Mouse (Mus musculus) hindbrain, embryonic 14.5 days (tissue): ENCODE data around the gene Slc15a2. TPM values are rescaled to one million over a fixed set of nuclear protein-coding genes. Genes with fewer than 3 reads are reported as not detected.

Source experiments
- ATAC-seq: fragments of 200-750 bp; cut with Nextera tagmentation; 2 replicates; pipeline ENCODE4 v1.8.0; 2017; ENCODE audit warnings: moderate number of reproducible peaks, mild to moderate bottlenecking, moderate TSS enrichment, moderate library complexity; ENCODE audit not compliant: low FRiP score
- DNase-seq: peaks from one replicate; pipeline ENCODE4 v3.0.0-alpha.2; 2015; ENCODE audit warnings: low spot score
- H3K27ac ChIP-seq: fragments of 300-500 bp; sonication (generic); 2 replicates; pipeline ENCODE4 v1.5.1; 2014; ENCODE audit warnings: mild to moderate bottlenecking, moderate library complexity
- H3K27me3 ChIP-seq: fragments of 300-500 bp; sonication (generic); 2 replicates; pipeline ENCODE4 v1.6.1; 2014; ENCODE audit warnings: mild to moderate bottlenecking, low read length, mixed read lengths; ENCODE audit not compliant: control insufficient read depth, insufficient read depth
- H3K36me3 ChIP-seq: fragments of 300-500 bp; sonication (generic); replicated peaks from 2 replicates; pipeline ENCODE4 v1.6.1; 2014; ENCODE audit not compliant: control insufficient read depth, insufficient read depth
- H3K4me1 ChIP-seq: fragments of 300-500 bp; sonication (generic); replicated peaks from 2 replicates; pipeline ENCODE4 v1.6.1; 2014; ENCODE audit warnings: antibody characterized with exemption, low read length, mixed read lengths; ENCODE audit not compliant: control insufficient read depth, insufficient read depth
- H3K4me2 ChIP-seq: fragments of 300-500 bp; sonication (generic); replicated peaks from 2 replicates; pipeline ENCODE4 v1.6.1; 2014; ENCODE audit warnings: mild to moderate bottlenecking, moderate library complexity
- H3K4me3 ChIP-seq: fragments of 300-500 bp; sonication (generic); replicated peaks from 2 replicates; pipeline ENCODE4 v1.5.1; 2014; ENCODE audit warnings: mild to moderate bottlenecking, low read length
- H3K9ac ChIP-seq: fragments of 300-500 bp; sonication (generic); 2 replicates; pipeline ENCODE4 v1.6.1; 2014
- H3K9me3 ChIP-seq: fragments of 300-500 bp; sonication (generic); 2 replicates; pipeline ENCODE4 v1.6.1; 2016; ENCODE audit warnings: low read length; ENCODE audit not compliant: control insufficient read depth
- WGBS: fragments of 180-500 bp; shearing (Covaris S2); extraction: QIAGEN DNeasy Blood & Tissue Kit; methylation state at CpG from one replicate; pipeline ENCODE4 v1.1.7; 2014; 5-methylcytosine and 5-hydroxymethylcytosine counted together
- polyA plus RNA-seq: library from polyadenylated mRNA; unstranded; fragments of >200 nt; fragmentation: Nextera tagmentation; extraction: Ambion mirVana; gene quantifications from 2 replicates; pipeline ENCODE4 v1.2.1, GENCODE M21; 2014

Slc15a2 gene
- polyA plus RNA-seq, result 14.9 and 16.3 TPM in 2 replicates

DNA sequence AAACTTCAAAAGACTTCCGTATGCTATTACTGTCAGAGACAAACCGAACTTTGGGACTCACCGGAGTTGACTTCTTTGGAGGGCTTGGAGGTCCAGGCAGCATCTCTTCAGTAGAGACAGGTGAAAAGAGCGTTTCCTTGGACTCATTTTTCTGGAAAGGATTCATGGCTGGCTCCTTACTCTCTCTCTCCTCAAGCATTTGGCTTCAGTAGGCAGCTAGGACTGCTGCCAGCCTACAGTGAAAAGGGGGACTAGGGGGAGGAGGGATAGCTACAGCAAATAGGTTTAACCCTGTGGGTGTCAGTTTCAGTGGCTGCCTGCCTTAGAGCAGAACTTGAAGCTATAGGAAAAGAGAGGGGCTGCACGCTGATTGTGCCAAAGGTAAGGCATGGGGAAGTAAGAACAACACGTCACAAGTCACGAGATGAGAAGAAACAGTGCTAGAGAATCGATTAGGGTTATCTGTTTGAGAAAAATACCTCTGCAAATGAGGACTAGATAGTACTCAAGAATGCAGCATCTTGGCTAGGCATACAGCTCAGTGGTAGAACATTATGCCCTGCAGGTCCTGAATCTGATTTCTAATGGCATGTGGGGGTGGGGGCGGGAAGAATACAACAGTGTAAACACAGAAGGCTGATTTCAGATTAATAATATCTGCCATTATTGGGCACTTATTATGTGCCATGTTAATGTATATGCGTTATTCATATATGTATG is at the start of gene Slc15a2:
Slc15a2 (minus strand) TSS at position 369 of the 720 bp plus-strand sequence.
- Histone ChIP-seq H3K4me2 (peak within 1 kb of the TSS; percentile 18), H3K9me3 (no peaks in the 10 kb centered on the region), H3K4me3 (peak within 1 kb of the TSS; percentile 19), H3K27me3 (no peaks in the 10 kb centered on the region), H3K27ac (peak within 1 kb of the TSS; percentile 47; the same call in 1 of the 2 replicates), H3K9ac (no peak within 1 kb of the TSS), H3K36me3 (no peaks in the 10 kb centered on the region), H3K4me1 (no peaks in the 10 kb centered on the region)
- ATAC-seq (peak; percentile 81), DNase-seq (peak; percentile 53)
- WGBS, result 73% methylated on average over 10 of the region's 10 CpGs

DNA sequence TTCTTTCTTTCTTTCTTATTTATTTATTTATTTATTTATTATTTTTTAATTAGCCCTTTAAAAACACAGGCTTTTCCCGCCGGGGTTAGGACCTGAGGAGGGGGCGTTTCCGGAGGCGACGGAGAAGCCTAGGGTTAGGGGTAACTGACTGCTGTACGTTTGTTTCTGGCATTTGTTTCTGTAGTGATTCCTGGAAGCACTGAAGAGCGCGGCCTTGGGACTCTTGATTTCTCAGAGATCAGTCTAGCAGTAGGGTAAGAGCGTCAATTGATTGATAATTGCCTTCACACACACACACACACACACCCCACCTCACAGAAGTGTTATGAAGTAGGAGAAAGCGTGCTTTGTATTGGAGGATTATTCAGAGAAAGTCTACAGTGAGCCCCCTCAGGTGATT is 44.1 kb upstream of the Slc15a2 start:
- no peaks in the 10 kb centered on the region for H3K9me3 ChIP-seq
- no peak for ATAC-seq
- peaks cover 15% of the 10 kb centered on the region; the same call in 1 of the 2 replicates for H3K4me1 ChIP-seq
- H3K4me3 ChIP-seq, result peak overlapping the region; percentile 91
- peaks cover 9% of the 10 kb centered on the region for H3K36me3 ChIP-seq
- peak overlapping the region; percentile 80 for H3K4me2 ChIP-seq
- DNase-seq, result peak; percentile 38
- WGBS, result 4% methylated on average over 11 of the region's 11 CpGs
- peaks cover 3% of the 10 kb centered on the region; the same call in 1 of the 2 replicates for H3K27me3 ChIP-seq
- H3K9ac ChIP-seq, result peak overlapping the region; percentile 90
- H3K27ac ChIP-seq, result peak overlapping the region; percentile 71; the same call in 1 of the 2 replicates

DNA sequence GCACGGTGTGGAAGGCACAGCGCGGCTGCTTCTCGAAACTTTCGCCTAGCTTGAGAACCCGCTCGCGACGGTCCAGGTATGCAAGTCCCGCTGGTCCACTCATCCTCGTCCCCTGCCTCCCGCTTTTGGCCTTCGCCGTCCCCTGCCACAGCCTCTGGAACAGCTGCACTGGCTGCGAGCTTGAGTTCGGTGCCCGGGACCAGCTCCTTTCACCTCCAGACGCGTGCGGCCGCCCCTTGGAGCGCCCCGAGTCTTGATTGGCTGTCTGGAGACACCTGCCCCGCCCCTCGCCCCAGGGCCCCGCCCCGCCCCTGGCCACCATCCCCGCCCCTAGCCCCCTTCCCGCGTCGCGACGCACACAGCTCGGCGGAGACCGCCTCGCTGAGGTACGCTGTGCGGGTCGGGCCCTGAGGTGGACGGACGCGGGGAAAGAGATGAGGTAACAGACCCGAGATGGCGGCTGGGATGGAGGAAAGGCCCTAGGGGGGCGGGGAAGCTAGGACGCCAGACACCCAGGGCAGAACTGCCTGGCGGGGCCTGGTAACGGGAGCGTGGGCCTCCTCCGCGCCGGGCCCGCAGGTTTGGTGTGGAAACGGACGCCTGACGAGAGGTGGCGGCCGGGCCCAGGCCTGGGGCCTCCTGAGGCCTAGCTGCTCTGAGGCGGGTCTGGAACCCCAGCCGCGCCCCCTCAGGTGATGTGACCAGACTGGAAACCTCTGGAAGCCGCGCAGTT is 43.5 kb upstream of the Slc15a2 start, which contains the start of gene Iqcb1:
Iqcb1 (plus strand) TSS at position 332 of the 733 bp plus-strand sequence.
- WGBS, result under 1% methylated on average over 64 of the region's 64 CpGs
- H3K4me1 ChIP-seq, result peaks cover 15% of the 10 kb centered on the region; the same call in 1 of the 2 replicates
- ATAC-seq, result peak; percentile 99

DNA sequence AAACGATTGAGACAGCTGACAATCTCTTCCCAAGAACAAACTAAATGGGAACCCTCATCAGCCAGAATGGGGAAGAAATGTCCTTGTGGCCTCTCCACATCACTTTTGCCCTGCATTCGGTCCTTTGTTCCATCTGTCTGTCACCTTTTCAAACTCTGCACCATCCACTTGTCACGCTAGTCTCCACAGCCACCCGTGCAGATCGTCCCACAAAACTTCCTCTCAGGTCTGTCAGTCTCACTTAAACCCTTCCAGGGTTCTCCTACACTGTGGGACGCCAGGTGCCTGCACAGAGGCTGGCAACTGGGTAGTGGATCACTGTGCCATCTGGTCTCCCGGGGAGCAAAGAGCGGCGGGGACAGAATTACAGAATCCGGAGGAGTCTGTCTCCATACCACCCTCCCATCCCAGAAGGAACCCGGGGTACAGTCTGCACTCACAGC is 42.9 kb upstream of the Slc15a2 start:
- Histone ChIP-seq H3K4me3 (peak overlapping the region; percentile 91), H3K4me1 (peaks cover 15% of the 10 kb centered on the region; the same call in 1 of the 2 replicates), H3K9me3 (no peaks in the 10 kb centered on the region), H3K27me3 (peaks cover 3% of the 10 kb centered on the region; the same call in 1 of the 2 replicates), H3K36me3 (peaks cover 9% of the 10 kb centered on the region; the same call in 1 of the 2 replicates), H3K9ac (peak overlapping the region; percentile 90), H3K4me2 (peak overlapping the region; percentile 80), H3K27ac (no peak overlapping the region)
- DNase-seq (no peak), ATAC-seq (no peak)
- 5% methylated on average over 11 of the region's 11 CpGs for WGBS

More for the DNA sequence above, 43.5 kb upstream of the Slc15a2 start, which contains the start of gene Iqcb1:
- peak; percentile 78 for DNase-seq
- no peaks in the 10 kb centered on the region for H3K9me3 ChIP-seq
- H3K4me3 ChIP-seq, result peak within 1 kb of the TSS; percentile 91
- peaks cover 9% of the 10 kb centered on the region; the same call in 1 of the 2 replicates for H3K36me3 ChIP-seq
- peak within 1 kb of the TSS; percentile 71 for H3K27ac ChIP-seq
- peaks cover 3% of the 10 kb centered on the region; the same call in 1 of the 2 replicates for H3K27me3 ChIP-seq
- peak within 1 kb of the TSS; percentile 90 for H3K9ac ChIP-seq
- peak within 1 kb of the TSS; percentile 80 for H3K4me2 ChIP-seq

DNA sequence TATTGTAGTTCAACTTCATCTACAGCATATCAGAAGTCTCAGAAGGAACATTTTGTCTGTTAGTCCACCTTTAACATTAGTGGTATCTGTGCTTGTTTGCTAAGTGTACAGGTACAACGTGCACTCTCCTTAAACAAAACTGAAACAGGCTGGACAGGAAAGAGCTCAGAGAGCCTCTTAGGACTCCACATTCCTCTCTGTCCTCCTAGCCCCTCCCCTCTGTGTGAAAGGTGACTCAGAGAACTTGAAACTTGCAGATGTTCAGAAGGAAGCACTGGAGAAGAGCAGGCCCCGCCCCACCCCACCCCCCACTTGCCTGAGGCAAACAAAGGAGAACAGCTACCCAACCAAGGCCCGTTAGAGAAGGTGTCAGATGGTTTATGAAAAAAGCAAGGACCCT is 36.7 kb upstream of the Slc15a2 start:
- Histone ChIP-seq H3K27ac (no peak overlapping the region), H3K4me1 (no peaks in the 10 kb centered on the region), H3K4me3 (no peak overlapping the region), H3K4me2 (no peak overlapping the region), H3K9me3 (no peaks in the 10 kb centered on the region), H3K27me3 (no peaks in the 10 kb centered on the region), H3K9ac (no peak overlapping the region), H3K36me3 (no peaks in the 10 kb centered on the region)
- DNase-seq, result no peak
- no peak for ATAC-seq
- WGBS, result 14% methylated on average over 3 of the region's 3 CpGs

DNA sequence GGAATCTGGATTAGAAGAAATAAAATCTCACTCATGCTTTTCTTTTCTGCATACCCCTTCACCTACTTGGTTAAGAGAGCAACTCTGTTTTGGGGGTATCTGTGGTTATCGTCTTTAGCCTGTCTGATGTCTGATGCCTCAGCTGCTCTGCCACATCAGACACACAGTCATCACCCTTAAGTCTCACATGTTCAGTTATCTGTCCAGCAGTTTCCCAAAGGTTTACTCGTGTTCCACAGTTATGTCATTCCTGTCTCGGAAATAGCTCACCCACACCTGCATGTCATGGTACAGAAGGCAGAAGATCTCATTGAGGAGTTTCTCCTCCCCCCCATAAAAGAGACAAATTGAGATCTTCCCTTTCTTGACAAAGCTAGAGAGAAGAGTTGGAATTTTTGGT is 36.0 kb upstream of the Slc15a2 start:
- no peak for ATAC-seq
- Histone ChIP-seq H3K27me3 (no peaks in the 10 kb centered on the region), H3K9me3 (no peaks in the 10 kb centered on the region), H3K4me2 (no peak overlapping the region), H3K9ac (no peak overlapping the region), H3K4me1 (no peaks in the 10 kb centered on the region), H3K36me3 (no peaks in the 10 kb centered on the region), H3K4me3 (no peak overlapping the region), H3K27ac (no peak overlapping the region)
- WGBS, result 91% methylated on average over 3 of the region's 3 CpGs
- DNase-seq, result no peak

DNA sequence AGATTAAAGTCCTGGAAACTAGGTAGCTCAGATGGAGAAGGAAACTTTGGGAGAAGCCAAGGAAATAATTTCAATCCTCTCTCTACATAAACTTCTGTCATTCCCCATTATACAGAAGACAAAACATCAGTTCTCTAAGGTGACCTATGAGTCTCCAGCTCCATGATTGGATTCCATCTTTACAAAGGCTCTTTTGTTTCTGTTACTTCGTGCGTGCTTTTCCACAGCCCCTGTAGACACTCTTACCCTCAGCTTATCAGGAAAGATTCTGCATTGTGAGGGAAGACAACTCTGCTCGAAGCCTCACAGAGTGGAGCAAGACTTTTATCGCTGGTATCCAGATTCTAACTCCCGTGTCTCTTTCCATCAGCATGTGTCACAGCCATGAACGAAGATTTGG is 35.3 kb upstream of the Slc15a2 start:
- H3K4me1 ChIP-seq, result no peaks in the 10 kb centered on the region
- 65% methylated on average over 6 of the region's 6 CpGs for WGBS
- DNase-seq, result no peak
- no peak overlapping the region for H3K4me3 ChIP-seq
- no peaks in the 10 kb centered on the region for H3K27me3 ChIP-seq
- H3K9ac ChIP-seq, result no peak overlapping the region
- H3K9me3 ChIP-seq, result no peaks in the 10 kb centered on the region
- H3K27ac ChIP-seq, result no peak overlapping the region
- no peak overlapping the region for H3K4me2 ChIP-seq
- no peaks in the 10 kb centered on the region for H3K36me3 ChIP-seq
- no peak for ATAC-seq

DNA sequence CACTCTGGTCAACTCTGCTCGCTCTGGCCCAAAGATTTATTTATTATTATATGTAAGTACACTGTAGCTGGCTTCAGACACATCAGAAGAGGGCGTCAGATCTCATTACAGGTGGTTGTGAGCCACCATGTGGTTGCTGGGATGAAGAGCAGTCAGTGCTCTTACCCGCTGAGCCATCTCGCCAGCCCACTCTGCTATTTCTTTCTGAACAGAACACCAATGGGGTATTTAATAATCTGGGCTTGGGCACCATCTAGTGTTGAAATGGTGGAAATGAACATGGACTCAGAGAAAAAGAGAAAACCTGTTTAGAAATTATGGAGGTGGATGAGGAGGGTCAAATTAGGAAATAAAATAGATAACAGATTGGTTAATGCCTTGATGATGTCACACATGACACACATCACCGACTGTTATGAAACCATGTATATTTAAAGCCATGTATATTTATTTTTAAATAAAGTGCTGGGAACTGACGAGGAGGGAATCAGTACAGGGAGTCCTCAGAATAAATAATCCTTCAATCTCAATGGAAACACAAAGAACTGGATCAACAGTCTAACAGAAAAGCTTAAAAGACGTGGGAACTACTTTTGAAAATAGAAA is 32.7 kb upstream of the Slc15a2 start:
- ATAC-seq (peak; percentile 95), DNase-seq (peak; percentile 88)
- no peaks in the 10 kb centered on the region for H3K9me3 ChIP-seq
- H3K36me3 ChIP-seq, result no peaks in the 10 kb centered on the region
- no peak overlapping the region for H3K4me2 ChIP-seq
- no peak overlapping the region for H3K27ac ChIP-seq
- no peaks in the 10 kb centered on the region for H3K4me1 ChIP-seq
- H3K27me3 ChIP-seq, result no peaks in the 10 kb centered on the region
- 17% methylated on average over 7 of the region's 7 CpGs for WGBS
- H3K9ac ChIP-seq, result no peak overlapping the region
- no peak overlapping the region for H3K4me3 ChIP-seq

DNA sequence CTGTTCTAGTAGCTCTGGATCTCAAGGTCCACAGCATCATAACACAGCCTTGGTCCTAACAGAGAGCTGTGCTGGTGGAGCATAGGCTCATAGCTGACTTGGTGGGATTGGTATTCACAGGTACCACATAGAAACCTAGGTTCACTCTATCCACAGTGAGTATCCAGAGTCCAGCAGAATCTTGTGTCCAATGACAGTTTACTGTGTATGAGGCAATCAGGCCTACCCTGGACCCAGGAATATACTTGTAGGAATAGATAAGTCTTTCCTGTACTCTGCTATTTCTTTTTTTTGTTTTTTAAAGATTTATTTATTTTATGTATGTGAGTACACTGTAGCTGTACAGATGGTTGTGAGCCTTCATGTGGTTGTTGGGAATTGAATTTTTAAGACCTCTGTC is 32.2 kb upstream of the Slc15a2 start:
- H3K4me3 ChIP-seq, result no peak overlapping the region
- DNase-seq, result no peak
- no peaks in the 10 kb centered on the region for H3K27me3 ChIP-seq
- ATAC-seq, result peak; percentile 54; the same call in 1 of the 2 replicates
- no peak overlapping the region for H3K9ac ChIP-seq
- H3K4me1 ChIP-seq, result no peaks in the 10 kb centered on the region
- no peaks in the 10 kb centered on the region for H3K36me3 ChIP-seq
- no peak overlapping the region for H3K27ac ChIP-seq
- H3K9me3 ChIP-seq, result no peaks in the 10 kb centered on the region
- no peak overlapping the region for H3K4me2 ChIP-seq
